Mouse (Mus musculus): ENCODE measurements around the gene Polr2e. TPM values are rescaled to one million over a fixed set of nuclear protein-coding genes. Genes with fewer than 3 reads are reported as not detected.
A peak's percentile ranks its signal among the peaks of the same experiment; 100 is the strongest.

The Polr2e gene
- polyA plus RNA-seq, 2 experiments = 247 to 350 TPM

DNA sequence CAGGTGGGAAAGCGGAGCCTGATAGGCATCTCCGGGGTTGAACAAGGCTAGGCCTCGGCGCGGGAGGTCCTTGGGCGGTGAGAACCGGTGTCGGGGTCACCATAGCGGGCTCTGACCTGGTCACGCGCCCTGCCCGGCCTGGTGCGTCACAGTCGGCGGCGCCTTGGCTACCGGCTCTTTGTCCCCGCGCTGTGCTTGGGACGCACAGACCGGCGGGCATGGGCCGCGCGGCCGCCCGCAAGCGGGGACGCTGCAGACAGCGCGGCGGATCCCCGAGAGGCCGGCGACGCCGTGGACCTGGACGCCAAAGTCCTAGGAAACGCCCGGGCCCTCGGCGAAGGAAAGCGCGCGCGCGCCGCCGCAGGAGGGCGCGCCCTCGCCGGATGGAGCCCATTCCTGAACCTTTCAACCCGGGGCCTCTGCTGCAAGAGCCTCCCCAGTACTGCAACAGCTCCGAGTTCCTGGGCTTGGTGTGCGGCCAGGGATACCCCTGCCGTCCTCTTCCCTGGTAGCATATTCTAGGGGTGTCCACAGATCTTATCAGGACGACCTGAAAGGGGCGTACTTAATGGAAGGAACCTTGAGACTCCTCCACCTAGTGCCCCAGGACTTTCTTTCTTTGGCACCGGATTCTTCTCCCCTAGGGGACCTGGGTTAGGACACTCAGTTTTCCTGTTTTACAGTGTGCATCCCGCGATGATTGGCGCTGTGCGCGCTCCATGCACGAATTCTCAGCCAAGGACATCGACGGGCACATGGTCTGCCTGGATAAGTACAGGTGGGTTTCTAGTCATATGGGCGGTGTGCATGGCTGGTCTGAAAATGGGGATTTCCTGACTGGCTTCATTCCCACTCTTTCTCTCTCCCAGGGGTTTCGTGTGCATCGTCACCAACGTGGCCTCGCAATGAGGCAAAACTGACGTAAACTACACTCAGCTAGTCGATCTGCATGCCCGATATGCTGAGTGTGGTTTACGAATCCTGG, 14.5 kb upstream of the Polr2e start:
- peak; percentile 52 for DNase-seq (ENCODE audit: low spot score)
- ATAC-seq (ENCODE audit: low FRiP score, low read depth) = peak; percentile 29
- Histone ChIP-seq H3K9ac (ENCODE audit: low read depth, low read length, severe bottlenecking) (peak overlapping the region; percentile 88), H3K27me3 (ENCODE audit: control insufficient read depth, insufficient read depth, low read length) (no peaks in the 10 kb centered on the region), H3K27ac (replicated peaks; ENCODE audit: low read depth, low read length) (peak overlapping the region; percentile 95), H3K4me2 (replicated peaks; ENCODE audit: low read depth, low read length, severe bottlenecking) (peak overlapping the region; percentile 81), H3K36me3 (ENCODE audit: control insufficient read depth, insufficient read depth, low read length) (peaks cover 39% of the 10 kb centered on the region), H3K9me3 (ENCODE audit: control insufficient read depth, low read length) (no peaks in the 10 kb centered on the region), H3K4me3 (replicated peaks; ENCODE audit: low read length) (peak overlapping the region; percentile 91), H3K4me1 (ENCODE audit: control insufficient read depth, insufficient read depth, low read length) (peaks cover 13% of the 10 kb centered on the region)
- 1% methylated on average over 57 of the region's 77 CpGs for WGBS
- no peak for TF ChIP-seq POLR2A (IDR thresholded peaks at IDR 0.05; ENCODE audit: borderline replicate concordance, extremely low read depth, insufficient read depth, insufficient read length)

DNA sequence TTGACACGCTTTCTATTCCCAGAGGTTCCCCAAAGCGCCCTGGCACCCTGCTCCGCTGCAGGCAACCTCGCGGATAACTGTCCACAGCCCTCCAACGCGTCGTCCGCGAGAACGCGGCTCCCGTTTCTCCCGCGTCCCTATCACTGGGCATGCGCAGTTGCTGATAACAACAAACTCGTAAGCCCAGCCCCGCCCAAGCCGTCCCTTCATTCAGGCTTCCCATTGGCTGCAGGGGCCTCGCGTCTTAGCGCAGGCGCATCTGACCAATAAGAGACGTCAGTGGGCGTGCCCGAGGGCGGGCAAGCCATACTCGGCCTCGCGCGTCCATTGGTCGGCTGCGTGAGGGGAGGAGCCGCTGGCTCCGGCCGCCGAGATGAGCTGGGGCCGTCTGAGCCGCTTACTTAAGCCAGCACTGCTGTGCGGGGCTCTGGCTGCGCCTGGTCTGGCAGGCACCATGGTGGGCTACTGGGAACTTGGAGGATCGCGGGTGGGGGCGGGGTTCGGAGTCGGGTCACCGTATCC, 13.7 kb upstream of the Polr2e start:
- Histone ChIP-seq H3K4me2 (replicated peaks; ENCODE audit: low read depth, low read length, severe bottlenecking) (peak overlapping the region; percentile 81), H3K9ac (ENCODE audit: low read depth, low read length, severe bottlenecking) (peak overlapping the region; percentile 88), H3K4me3 (replicated peaks; ENCODE audit: low read length) (peak overlapping the region; percentile 91), H3K9me3 (ENCODE audit: control insufficient read depth, low read length) (no peaks in the 10 kb centered on the region), H3K27me3 (ENCODE audit: control insufficient read depth, insufficient read depth, low read length) (no peaks in the 10 kb centered on the region), H3K27ac (replicated peaks; ENCODE audit: low read depth, low read length) (peak overlapping the region; percentile 95), H3K36me3 (ENCODE audit: control insufficient read depth, insufficient read depth, low read length) (peaks cover 31% of the 10 kb centered on the region), H3K4me1 (ENCODE audit: control insufficient read depth, insufficient read depth, low read length) (peaks cover 16% of the 10 kb centered on the region)
- TF ChIP-seq POLR2A (IDR thresholded peaks at IDR 0.05; ENCODE audit: borderline replicate concordance, extremely low read depth, insufficient read depth, insufficient read length) = peak; percentile 92; the same call in 1 of the 2 replicates
- under 1% methylated on average over 47 of the region's 47 CpGs for WGBS
- DNase-seq (ENCODE audit: low spot score) (peak; percentile 100), ATAC-seq (ENCODE audit: low FRiP score, low read depth) (peak; percentile 96)

DNA sequence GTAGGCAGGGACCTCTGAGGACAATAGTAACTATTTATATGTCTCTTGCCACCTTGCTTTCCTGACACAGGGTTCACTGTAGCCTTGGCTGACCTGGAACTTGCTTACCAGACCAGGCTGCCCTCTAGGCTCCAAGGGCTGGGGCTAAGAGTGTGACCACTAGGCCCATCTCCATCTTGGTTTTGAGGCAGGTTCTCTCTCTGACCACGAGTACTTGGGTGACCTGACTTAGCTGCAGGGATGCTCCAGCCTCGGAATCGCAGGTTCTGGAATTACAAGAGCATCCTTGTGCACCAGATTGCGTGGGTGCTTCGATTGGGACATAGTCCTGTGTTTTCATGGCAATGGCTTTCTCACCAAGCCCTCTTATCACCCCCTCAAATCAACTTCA, 12.8 kb upstream of the Polr2e start:
- no peak for TF ChIP-seq POLR2A (IDR thresholded peaks at IDR 0.05; ENCODE audit: borderline replicate concordance, extremely low read depth, insufficient read depth, insufficient read length)
- WGBS = 85% methylated on average over 5 of the region's 5 CpGs
- Histone ChIP-seq H3K4me2 (replicated peaks; ENCODE audit: low read depth, low read length, severe bottlenecking) (no peak overlapping the region), H3K4me3 (replicated peaks; ENCODE audit: low read length) (no peak overlapping the region), H3K9ac (ENCODE audit: low read depth, low read length, severe bottlenecking) (no peak overlapping the region), H3K27me3 (ENCODE audit: control insufficient read depth, insufficient read depth, low read length) (no peaks in the 10 kb centered on the region), H3K27ac (replicated peaks; ENCODE audit: low read depth, low read length) (no peak overlapping the region), H3K36me3 (ENCODE audit: control insufficient read depth, insufficient read depth, low read length) (peaks cover 21% of the 10 kb centered on the region), H3K4me1 (ENCODE audit: control insufficient read depth, insufficient read depth, low read length) (peaks cover 16% of the 10 kb centered on the region), H3K9me3 (ENCODE audit: control insufficient read depth, low read length) (no peaks in the 10 kb centered on the region)
- DNase-seq (ENCODE audit: low spot score) (no peak), ATAC-seq (ENCODE audit: low FRiP score, low read depth) (no peak)

DNA sequence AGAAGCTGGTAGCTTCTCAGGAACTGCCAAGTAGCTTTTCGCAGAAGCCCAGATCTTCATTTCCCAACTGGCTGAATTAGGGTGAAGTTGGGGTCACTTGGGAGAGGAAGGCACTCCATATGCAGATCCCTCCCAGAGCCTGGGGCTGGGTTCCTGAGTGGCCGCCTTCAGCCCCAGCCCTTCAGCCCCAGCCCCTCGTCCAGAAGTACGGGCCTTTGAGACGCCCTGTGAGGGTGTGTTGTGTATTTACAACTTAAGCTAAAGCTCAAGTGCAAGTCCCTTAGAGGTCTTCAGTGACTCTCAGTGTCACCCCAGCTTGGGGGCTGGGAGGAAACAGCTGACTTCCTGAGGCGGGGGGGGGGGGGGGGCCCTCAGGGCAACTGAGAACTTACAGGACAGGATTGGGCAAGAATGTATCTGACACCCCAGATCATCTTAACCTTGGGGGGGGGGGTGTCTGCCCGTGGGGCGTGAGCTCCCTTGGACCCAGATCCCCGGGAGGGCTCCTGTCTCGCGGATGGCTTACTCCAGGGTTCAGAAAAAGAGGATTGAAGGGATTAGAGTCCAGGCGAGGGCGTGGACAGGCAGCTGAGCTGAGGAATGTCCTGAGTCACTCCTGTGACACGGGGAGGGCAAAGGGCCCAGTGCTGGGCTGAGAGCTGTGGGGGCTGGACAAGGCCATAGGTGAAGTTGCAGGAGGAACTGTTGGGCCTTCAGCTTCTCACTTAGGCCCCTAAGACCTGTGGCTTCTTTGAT, 12.2 kb upstream of the Polr2e start:
- H3K36me3 ChIP-seq (ENCODE audit: control insufficient read depth, insufficient read depth, low read length) = peaks cover 15% of the 10 kb centered on the region
- H3K9me3 ChIP-seq (ENCODE audit: control insufficient read depth, low read length) = no peaks in the 10 kb centered on the region
- DNase-seq (ENCODE audit: low spot score) = no peak
- H3K4me2 ChIP-seq (replicated peaks; ENCODE audit: low read depth, low read length, severe bottlenecking) = no peak overlapping the region
- ATAC-seq (ENCODE audit: low FRiP score, low read depth) = no peak
- no peaks in the 10 kb centered on the region for H3K27me3 ChIP-seq (ENCODE audit: control insufficient read depth, insufficient read depth, low read length)
- 0 out of 2 replicates have a peak overlapping the region, but pooled peaks have one; percentile 2 for H3K27ac ChIP-seq (replicated peaks; ENCODE audit: low read depth, low read length)
- 40% methylated on average over 8 of the region's 14 CpGs for WGBS
- H3K4me3 ChIP-seq (replicated peaks; ENCODE audit: low read length) = no peak overlapping the region
- TF ChIP-seq POLR2A (IDR thresholded peaks at IDR 0.05; ENCODE audit: borderline replicate concordance, extremely low read depth, insufficient read depth, insufficient read length) = no peak
- H3K9ac ChIP-seq (ENCODE audit: low read depth, low read length, severe bottlenecking) = no peak overlapping the region
- H3K4me1 ChIP-seq (ENCODE audit: control insufficient read depth, insufficient read depth, low read length) = peaks cover 16% of the 10 kb centered on the region
